Mouse (Mus musculus): Measurements from ENCODE around the gene Baz2a. TPM values are rescaled to one million over a fixed set of nuclear protein-coding genes. Genes with fewer than 3 reads are reported as not detected.

Baz2a gene
- polyA plus RNA-seq, 1 experiment from 2014 or later = 5.8 TPM

GRCm38 (mm10) chr10:128125951-128126350 is 34.6 kb downstream of the Baz2a start:
- Histone ChIP-seq H3K4me3 (replicated peaks) (no peak overlapping the region), H3K9me3 (replicated peaks) (no peaks in the 10 kb centered on the region), H3K4me2 (no peak overlapping the region), H3K27ac (no peak overlapping the region), H3K4me1 (replicated peaks) (no peaks in the 10 kb centered on the region), H3K36me3 (peaks cover 91% of the 10 kb centered on the region), H3K27me3 (no peaks in the 10 kb centered on the region), H3K9ac (no peak overlapping the region)
- 92% methylated on average over 14 of the region's 14 CpGs for WGBS (ENCODE audit: insufficient replicate concordance)
- DNase-seq (no peak), ATAC-seq (ENCODE audit: low read depth) (no peak)

- ATAC-seq (ENCODE audit: low read depth) (no peak), DNase-seq (no peak)
- H3K36me3 ChIP-seq = peaks cover 76% of the 10 kb centered on the region
- no peak overlapping the region for H3K27ac ChIP-seq
- H3K9me3 ChIP-seq (replicated peaks) = no peaks in the 10 kb centered on the region
- H3K27me3 ChIP-seq = no peaks in the 10 kb centered on the region
- WGBS (ENCODE audit: insufficient replicate concordance) = 75% methylated on average over 5 of the region's 5 CpGs
- no peak overlapping the region for H3K4me2 ChIP-seq
- no peak overlapping the region for H3K4me3 ChIP-seq (replicated peaks)
- no peak overlapping the region for H3K9ac ChIP-seq
- 0 out of 2 replicates have a peak, but pooled peaks cover 6% of the 10 kb centered on the region for H3K4me1 ChIP-seq (replicated peaks)
Measured at GRCm38 (mm10) chr10:128127497-128127896, 36.1 kb downstream of the Baz2a start.

DNA sequence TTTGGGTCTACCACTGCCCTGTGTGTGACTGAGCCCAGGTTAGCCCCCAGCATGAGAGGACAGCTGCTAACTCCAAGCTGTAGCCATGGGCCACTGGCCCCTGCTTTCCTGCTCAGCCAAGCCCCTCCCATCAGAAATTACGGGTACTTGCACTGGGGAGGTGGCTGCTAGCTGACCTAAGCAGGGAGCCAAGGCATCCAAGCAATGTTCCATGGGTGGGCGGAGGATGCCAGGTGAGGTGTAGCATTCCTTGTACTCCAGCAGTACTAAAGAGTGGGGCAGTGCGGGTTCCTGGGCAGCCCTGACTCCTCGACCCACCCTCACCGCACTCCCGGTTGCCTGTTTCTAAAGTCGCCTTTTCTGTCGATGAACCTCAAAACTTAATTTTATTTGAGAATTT is 36.8 kb downstream of the Baz2a start:
- no peaks in the 10 kb centered on the region for H3K27me3 ChIP-seq
- ATAC-seq (ENCODE audit: low read depth) (no peak), DNase-seq (no peak)
- no peak overlapping the region for H3K4me2 ChIP-seq
- 89% methylated on average over 8 of the region's 8 CpGs for WGBS (ENCODE audit: insufficient replicate concordance)
- H3K4me3 ChIP-seq (replicated peaks) = no peak overlapping the region
- H3K27ac ChIP-seq = no peak overlapping the region
- peaks cover 69% of the 10 kb centered on the region for H3K36me3 ChIP-seq
- 0 out of 2 replicates have a peak, but pooled peaks cover 6% of the 10 kb centered on the region for H3K4me1 ChIP-seq (replicated peaks)
- H3K9me3 ChIP-seq (replicated peaks) = no peaks in the 10 kb centered on the region
- no peak overlapping the region for H3K9ac ChIP-seq

- Histone ChIP-seq H3K4me3 (replicated peaks) (no peak overlapping the region), H3K9ac (no peak overlapping the region), H3K27ac (no peak overlapping the region), H3K36me3 (peaks cover 41% of the 10 kb centered on the region), H3K4me2 (no peak overlapping the region), H3K4me1 (replicated peaks) (0 out of 2 replicates have a peak, but pooled peaks cover 6% of the 10 kb centered on the region), H3K27me3 (no peaks in the 10 kb centered on the region), H3K9me3 (replicated peaks) (no peaks in the 10 kb centered on the region)
- no peak for DNase-seq
- WGBS (ENCODE audit: insufficient replicate concordance) = 56% methylated on average over 3 of the region's 3 CpGs
- ATAC-seq (ENCODE audit: low read depth) = no peak
Measured at GRCm38 (mm10) chr10:128131297-128131696, 39.9 kb downstream of the Baz2a start.

DNA sequence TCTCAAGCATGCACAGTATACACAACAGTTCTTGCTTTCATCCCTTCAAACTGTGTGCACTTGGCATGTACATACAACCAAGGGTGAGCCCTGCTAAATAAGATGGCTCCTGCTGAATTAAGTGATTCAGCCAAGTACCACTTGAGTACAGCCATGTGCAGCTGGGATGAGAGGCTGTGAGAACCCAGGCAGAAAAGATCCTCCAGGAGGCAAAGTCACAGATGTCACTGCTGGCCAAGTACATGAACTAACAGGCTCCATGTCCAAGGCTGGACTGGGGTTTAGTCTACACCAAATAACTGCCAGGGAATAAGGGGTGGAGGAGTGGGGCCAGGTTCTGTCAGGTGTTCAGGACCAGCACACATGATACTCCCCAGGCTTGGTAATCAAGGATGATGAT is 40.4 kb downstream of the Baz2a start:
- no peak for DNase-seq
- ATAC-seq (ENCODE audit: low read depth) = no peak
- no peaks in the 10 kb centered on the region for H3K9me3 ChIP-seq (replicated peaks)
- H3K4me3 ChIP-seq (replicated peaks) = no peak overlapping the region
- peaks cover 36% of the 10 kb centered on the region for H3K36me3 ChIP-seq
- H3K4me2 ChIP-seq = no peak overlapping the region
- H3K4me1 ChIP-seq (replicated peaks) = 0 out of 2 replicates have a peak, but pooled peaks cover 6% of the 10 kb centered on the region
- no peaks in the 10 kb centered on the region for H3K27me3 ChIP-seq
- no peak overlapping the region for H3K27ac ChIP-seq
- no peak overlapping the region for H3K9ac ChIP-seq

- Histone ChIP-seq H3K36me3 (peaks cover 29% of the 10 kb centered on the region), H3K27ac (no peak overlapping the region), H3K4me3 (replicated peaks) (no peak overlapping the region), H3K9me3 (replicated peaks) (no peaks in the 10 kb centered on the region), H3K9ac (no peak overlapping the region), H3K4me2 (no peak overlapping the region), H3K27me3 (no peaks in the 10 kb centered on the region), H3K4me1 (replicated peaks) (0 out of 2 replicates have a peak, but pooled peaks cover 6% of the 10 kb centered on the region)
- DNase-seq (no peak), ATAC-seq (ENCODE audit: low read depth) (no peak)
- 71% methylated on average over 13 of the region's 13 CpGs for WGBS (ENCODE audit: insufficient replicate concordance)
Measured at GRCm38 (mm10) chr10:128133650-128134332, 42.4 kb downstream of the Baz2a start.

- Histone ChIP-seq H3K27ac (no peak overlapping the region), H3K4me2 (no peak overlapping the region), H3K36me3 (peaks cover 16% of the 10 kb centered on the region), H3K4me1 (replicated peaks) (0 out of 2 replicates have a peak, but pooled peaks cover 6% of the 10 kb centered on the region), H3K27me3 (no peaks in the 10 kb centered on the region), H3K4me3 (replicated peaks) (no peak overlapping the region), H3K9ac (no peak overlapping the region), H3K9me3 (replicated peaks) (no peaks in the 10 kb centered on the region)
- DNase-seq (no peak), ATAC-seq (ENCODE audit: low read depth) (no peak)
- 74% methylated on average over 6 of the region's 6 CpGs for WGBS (ENCODE audit: insufficient replicate concordance)
Measured at GRCm38 (mm10) chr10:128135374-128135773, 44.0 kb downstream of the Baz2a start.

DNA sequence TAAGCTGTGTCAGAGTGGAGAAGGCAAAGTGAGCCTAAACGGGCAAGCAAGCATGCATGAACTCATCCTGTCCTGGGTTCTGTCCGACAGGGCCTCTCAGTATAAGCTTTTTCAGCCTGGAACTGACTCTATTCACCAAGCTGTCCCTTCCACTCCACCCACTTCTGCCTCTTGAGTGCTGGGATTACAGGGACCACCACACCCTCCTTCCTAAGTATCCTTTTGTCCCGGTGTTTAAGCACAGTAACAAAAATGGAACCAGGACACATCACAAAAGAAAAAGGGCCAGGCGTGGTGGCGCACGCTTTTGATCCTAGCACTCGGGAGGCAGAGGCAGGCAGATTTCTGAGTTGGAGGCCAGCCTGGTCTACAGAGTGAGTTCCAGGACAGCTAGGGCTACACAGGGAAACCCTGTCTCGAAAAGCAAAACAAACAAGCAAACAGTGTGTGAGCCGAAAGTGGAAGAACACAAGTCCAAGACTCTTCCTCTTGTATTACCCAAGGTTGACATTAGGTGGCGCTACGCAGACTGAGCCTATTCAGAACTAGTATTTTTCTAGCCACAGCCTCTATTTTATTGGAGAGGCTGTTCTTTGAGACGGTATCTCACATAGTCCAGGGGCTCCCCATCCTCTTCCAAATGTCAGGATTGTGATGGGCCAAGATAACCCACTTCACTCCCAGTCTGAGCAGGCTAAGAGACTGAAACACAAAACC is 49.0 kb downstream of the Baz2a start:
- no peak overlapping the region for H3K4me3 ChIP-seq (replicated peaks)
- H3K36me3 ChIP-seq = peaks cover 14% of the 10 kb centered on the region; the same call in 1 of the 2 replicates
- H3K4me1 ChIP-seq (replicated peaks) = no peaks in the 10 kb centered on the region
- H3K9ac ChIP-seq = no peak overlapping the region
- 54% methylated on average over 12 of the region's 12 CpGs for WGBS (ENCODE audit: insufficient replicate concordance)
- H3K9me3 ChIP-seq (replicated peaks) = no peaks in the 10 kb centered on the region
- DNase-seq (peak; percentile 41), ATAC-seq (ENCODE audit: low read depth) (no peak)
- H3K27me3 ChIP-seq = no peaks in the 10 kb centered on the region
- H3K4me2 ChIP-seq = no peak overlapping the region
- no peak overlapping the region for H3K27ac ChIP-seq

- no peak overlapping the region for H3K27ac ChIP-seq
- no peak overlapping the region for H3K9ac ChIP-seq
- WGBS (ENCODE audit: insufficient replicate concordance) = 60% methylated on average over 2 of the region's 2 CpGs
- peaks cover 14% of the 10 kb centered on the region; the same call in 1 of the 2 replicates for H3K36me3 ChIP-seq
- no peaks in the 10 kb centered on the region for H3K9me3 ChIP-seq (replicated peaks)
- no peak overlapping the region for H3K4me2 ChIP-seq
- no peaks in the 10 kb centered on the region for H3K4me1 ChIP-seq (replicated peaks)
- ATAC-seq (ENCODE audit: low read depth) (no peak), DNase-seq (no peak)
- H3K27me3 ChIP-seq = no peaks in the 10 kb centered on the region
- H3K4me3 ChIP-seq (replicated peaks) = no peak overlapping the region
Measured at GRCm38 (mm10) chr10:128142165-128142564, 50.8 kb downstream of the Baz2a start.

DNA sequence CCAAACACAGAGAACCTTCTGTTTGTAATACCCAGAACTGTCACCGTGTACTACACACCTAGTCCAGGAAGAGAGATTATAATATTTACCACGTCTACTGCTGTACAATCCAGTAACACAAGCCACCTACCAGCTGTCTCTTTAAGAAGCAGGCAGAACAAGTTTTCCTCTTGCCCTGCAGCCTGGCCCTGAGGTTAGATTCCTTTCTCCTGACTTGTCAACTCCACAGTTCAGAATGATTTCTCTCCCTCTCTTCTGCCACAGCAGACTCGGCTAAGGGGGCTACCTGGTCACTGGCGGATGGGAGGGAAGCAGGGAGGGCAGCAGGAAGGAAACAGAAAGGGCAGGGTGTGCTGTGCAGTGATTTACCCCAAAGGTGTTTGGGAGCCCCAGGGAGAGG is 52.3 kb downstream of the Baz2a start:
- H3K9me3 ChIP-seq (replicated peaks) = no peaks in the 10 kb centered on the region
- no peak overlapping the region for H3K4me3 ChIP-seq (replicated peaks)
- no peak overlapping the region for H3K9ac ChIP-seq
- H3K27me3 ChIP-seq = no peaks in the 10 kb centered on the region
- no peak overlapping the region for H3K27ac ChIP-seq
- WGBS (ENCODE audit: insufficient replicate concordance) = 55% methylated on average over 4 of the region's 4 CpGs
- peaks cover under 1% of the 10 kb centered on the region for H3K4me1 ChIP-seq (replicated peaks)
- no peak for ATAC-seq (ENCODE audit: low read depth)
- DNase-seq = no peak
- no peak overlapping the region for H3K4me2 ChIP-seq
- 0 out of 2 replicates have a peak, but pooled peaks cover 6% of the 10 kb centered on the region for H3K36me3 ChIP-seq

GRCm38 (mm10) chr10:128144961-128145360 is 53.6 kb downstream of the Baz2a start:
- 0 out of 2 replicates have a peak, but pooled peaks cover 6% of the 10 kb centered on the region for H3K36me3 ChIP-seq
- 63% methylated on average over 2 of the region's 2 CpGs for WGBS (ENCODE audit: insufficient replicate concordance)
- H3K9ac ChIP-seq = no peak overlapping the region
- H3K4me3 ChIP-seq (replicated peaks) = no peak overlapping the region
- DNase-seq = no peak
- no peak for ATAC-seq (ENCODE audit: low read depth)
- H3K4me1 ChIP-seq (replicated peaks) = peaks cover 13% of the 10 kb centered on the region
- H3K27ac ChIP-seq = no peak overlapping the region
- H3K9me3 ChIP-seq (replicated peaks) = no peaks in the 10 kb centered on the region
- H3K4me2 ChIP-seq = no peak overlapping the region
- H3K27me3 ChIP-seq = no peaks in the 10 kb centered on the region

Measured in liver, embryonic 13.5 days (tissue).